Mouse (Mus musculus) Muller cell, postnatal 12 days (primary cell): ENCODE results near the gene Spa17.

Source experiments
- DNase-seq: peaks from one replicate; pipeline ENCODE4 v3.0.0-alpha.2; 2015; ENCODE audit errors: inconsistent ontology term

Gene Spa17

GRCm38 (mm10) chr9:37616770-37617169 is 3.2 kb upstream of the Spa17 start:
- DNase-seq: peak; percentile 21

GRCm38 (mm10) chr9:37615220-37615619 is 1.7 kb upstream of the Spa17 start:
- no peak for DNase-seq

- DNase-seq: no peak
Measured at GRCm38 (mm10) chr9:37614316-37614715, 794 bp upstream of the Spa17 start.

GRCm38 (mm10) chr9:37613911-37614280 is 374 bp upstream of the Spa17 start:
- no peak for DNase-seq

GRCm38 (mm10) chr9:37609558-37609957 is 4.0 kb downstream of the Spa17 start:
- no peak for DNase-seq

- DNase-seq: no peak
Measured at GRCm38 (mm10) chr9:37605089-37605488, 8.4 kb downstream of the Spa17 start.

GRCm38 (mm10) chr9:37600538-37601205 is 12.8 kb downstream of the Spa17 start:
- DNase-seq: no peak

- no peak for DNase-seq
Measured at GRCm38 (mm10) chr9:37598637-37599036, 14.9 kb downstream of the Spa17 start.

GRCm38 (mm10) chr9:37595570-37595969 is 18.0 kb downstream of the Spa17 start:
- DNase-seq: no peak

- no peak for DNase-seq
Measured at GRCm38 (mm10) chr9:37593690-37594089, 19.8 kb downstream of the Spa17 start.

- no peak for DNase-seq
Measured at GRCm38 (mm10) chr9:37592633-37593032, 20.9 kb downstream of the Spa17 start.

- no peak for DNase-seq
Measured at GRCm38 (mm10) chr9:37592025-37592424, 21.5 kb downstream of the Spa17 start.

GRCm38 (mm10) chr9:37590381-37590780 is 23.1 kb downstream of the Spa17 start:
- no peak for DNase-seq

GRCm38 (mm10) chr9:37586718-37587117 is 26.8 kb downstream of the Spa17 start:
- DNase-seq: no peak

- no peak for DNase-seq
Measured at GRCm38 (mm10) chr9:37583594-37583993, 29.9 kb downstream of the Spa17 start.

GRCm38 (mm10) chr9:37576436-37576930 is 37.0 kb downstream of the Spa17 start:
- DNase-seq: peak; percentile 48

- DNase-seq: no peak
Measured at GRCm38 (mm10) chr9:37572204-37572876, 41.2 kb downstream of the Spa17 start.

GRCm38 (mm10) chr9:37569231-37569835 is 44.2 kb downstream of the Spa17 start:
- DNase-seq: no peak

- no peak for DNase-seq
Measured at GRCm38 (mm10) chr9:37568605-37569214, 44.8 kb downstream of the Spa17 start.

- DNase-seq: no peak
Measured at GRCm38 (mm10) chr9:37567892-37568604, 45.5 kb downstream of the Spa17 start.

- no peak for DNase-seq
Measured at GRCm38 (mm10) chr9:37567454-37567853, 46.1 kb downstream of the Spa17 start.

GRCm38 (mm10) chr9:37567019-37567418 is 46.5 kb downstream of the Spa17 start:
- DNase-seq: no peak
